In the genomic region with DNA sequence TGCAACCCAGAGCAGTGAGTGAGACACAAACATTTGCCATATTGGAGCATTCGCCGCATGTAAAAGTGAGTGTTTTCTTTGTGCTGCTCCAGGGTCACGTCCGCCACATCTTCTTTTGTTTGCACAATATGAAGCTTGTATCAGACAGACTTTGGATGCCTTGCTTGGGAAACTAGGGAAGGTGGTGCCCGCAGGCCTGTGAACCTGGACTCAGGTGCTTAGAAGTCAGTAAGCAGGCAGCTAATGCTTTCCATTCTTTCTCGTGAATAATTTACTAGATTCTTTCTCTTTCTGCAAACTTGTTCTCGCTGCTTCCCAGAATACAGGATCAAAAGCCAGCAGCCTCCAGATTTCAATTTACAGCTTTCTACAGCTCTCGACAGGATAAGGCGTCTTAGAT, we compare ENCODE assay signal across 28 mouse cellular contexts. TPM values are rescaled to one million over a fixed set of nuclear protein-coding genes. Genes with fewer than 3 reads are reported as not detected.
DNase-seq lines count a peak whose midpoint lies in the region; ATAC-seq and TF ChIP-seq lines count a peak whose summit lies in the region.
"Had no signal": no experiment of that assay in that cellular context is flagged by ENCODE, and none has a peak within 500 bp of the region (broad histone marks: within the 10 kb centered on the region; RNA-seq: fewer than 3 reads in every experiment).

No protein-coding gene starts in this region.

- 57% methylated on average over 9 of the region's 9 CpGs for WGBS in intestine, embryonic 15.5 days
- 42% methylated on average over 9 of the region's 9 CpGs for WGBS in intestine, postnatal 0 days
- WGBS in liver, postnatal 0 days (ENCODE audit: insufficient replicate concordance): 59% methylated on average over 9 of the region's 9 CpGs
- WGBS in liver, embryonic 11.5 days: 77% methylated on average over 9 of the region's 9 CpGs
- WGBS in kidney, embryonic 15.5 days: 74% methylated on average over 9 of the region's 9 CpGs

- no peaks in the 10 kb centered on the region for H3K9me3 ChIP-seq in intestine, embryonic 15.5 days
- no peaks in the 10 kb centered on the region for H3K9me3 ChIP-seq in intestine, postnatal 0 days (ENCODE audit: control insufficient read depth)
- H3K9me3 ChIP-seq in liver, postnatal 0 days (ENCODE audit: low read length): no peaks in the 10 kb centered on the region
- H3K9me3 ChIP-seq in liver, embryonic 11.5 days (ENCODE audit: control insufficient read depth, low read length): no peaks in the 10 kb centered on the region
- no peaks in the 10 kb centered on the region for H3K9me3 ChIP-seq in kidney, embryonic 15.5 days (replicated peaks)
- H3K9me3 ChIP-seq: embryonic facial prominence, embryonic 13.5 days; forebrain, embryonic 10.5 days; G1E; hindbrain, embryonic 10.5 days; limb, embryonic 13.5 days; liver, embryonic 15.5 days; stomach, embryonic 15.5 days had no signal

- no peaks in the 10 kb centered on the region for H3K27me3 ChIP-seq in intestine, embryonic 15.5 days (replicated peaks)
- no peaks in the 10 kb centered on the region for H3K27me3 ChIP-seq in intestine, postnatal 0 days (replicated peaks; ENCODE audit: control insufficient read depth, insufficient read depth, low read length)
- no peaks in the 10 kb centered on the region for H3K27me3 ChIP-seq in liver, postnatal 0 days (ENCODE audit: insufficient read depth, low read length)
- no peaks in the 10 kb centered on the region for H3K27me3 ChIP-seq in liver, embryonic 11.5 days (replicated peaks; ENCODE audit: control insufficient read depth, insufficient read depth, low read length)
- H3K27me3 ChIP-seq in kidney, embryonic 15.5 days: no peaks in the 10 kb centered on the region
- H3K27me3 ChIP-seq: embryonic facial prominence, embryonic 13.5 days; limb, embryonic 13.5 days; liver, embryonic 15.5 days; stomach, embryonic 15.5 days had no signal

- H3K4me3 ChIP-seq in intestine, embryonic 15.5 days (replicated peaks): no peak overlapping the region
- H3K4me3 ChIP-seq in intestine, postnatal 0 days (ENCODE audit: low read depth, low read length): no peak overlapping the region
- H3K4me3 ChIP-seq in liver, postnatal 0 days (ENCODE audit: low read depth, low read length): no peak overlapping the region
- no peak overlapping the region for H3K4me3 ChIP-seq in liver, embryonic 11.5 days (ENCODE audit: low read depth, low read length)
- H3K4me3 ChIP-seq in kidney, embryonic 15.5 days (replicated peaks): no peak overlapping the region
- H3K4me3 ChIP-seq: embryonic facial prominence, embryonic 13.5 days; forebrain, embryonic 10.5 days; hindbrain, embryonic 10.5 days; layer of hippocampus, adult 2 months; left cerebral cortex, adult 2 months; limb, embryonic 13.5 days; liver, embryonic 15.5 days; megakaryocyte, embryonic 14.5 days; stomach, embryonic 15.5 days had no signal

- peak; percentile 67 for ATAC-seq in intestine, embryonic 15.5 days
- no peak for ATAC-seq in intestine, postnatal 0 days
- ATAC-seq in liver, postnatal 0 days: peak; percentile 51; the same call in 1 of the 2 replicates
- no peak for ATAC-seq in liver, embryonic 11.5 days (replicated peaks; ENCODE audit: low FRiP score)
- ATAC-seq in kidney, embryonic 15.5 days (replicated peaks; ENCODE audit: low FRiP score): 0 out of 2 replicates have a peak, but pooled peaks have one; percentile 6
- ATAC-seq: forebrain, embryonic 16.5 days; hindbrain, embryonic 16.5 days had no signal

- TF ChIP-seq EP300 in liver, postnatal 0 days (IDR thresholded peaks at IDR 0.05; ENCODE audit: low read depth): no peak

- TF ChIP-seq CTCF in intestine, postnatal 0 days (IDR thresholded peaks at IDR 0.05; ENCODE audit: low read depth): no peak
- TF ChIP-seq CTCF in liver, postnatal 0 days (IDR thresholded peaks at IDR 0.05; ENCODE audit: low read depth): no peak

- H3K9ac ChIP-seq in intestine, embryonic 15.5 days: no peak overlapping the region
- H3K9ac ChIP-seq in intestine, postnatal 0 days (ENCODE audit: low read depth, low read length): no peak overlapping the region
- H3K9ac ChIP-seq in liver, postnatal 0 days (replicated peaks): no peak overlapping the region
- H3K9ac ChIP-seq in liver, embryonic 11.5 days (ENCODE audit: low read depth, low read length): no peak overlapping the region
- no peak overlapping the region for H3K9ac ChIP-seq in kidney, embryonic 15.5 days
- H3K9ac ChIP-seq: embryonic facial prominence, embryonic 13.5 days; limb, embryonic 13.5 days; liver, embryonic 15.5 days; stomach, embryonic 15.5 days had no signal

- H3K36me3 ChIP-seq in intestine, embryonic 15.5 days: no peaks in the 10 kb centered on the region
- H3K36me3 ChIP-seq in intestine, postnatal 0 days (ENCODE audit: control insufficient read depth, insufficient read depth): no peaks in the 10 kb centered on the region
- no peaks in the 10 kb centered on the region for H3K36me3 ChIP-seq in liver, postnatal 0 days (replicated peaks; ENCODE audit: insufficient read depth, low read length)
- H3K36me3 ChIP-seq in liver, embryonic 11.5 days (ENCODE audit: control insufficient read depth, insufficient read depth, low read length): no peaks in the 10 kb centered on the region
- no peaks in the 10 kb centered on the region for H3K36me3 ChIP-seq in kidney, embryonic 15.5 days
- H3K36me3 ChIP-seq: embryonic facial prominence, embryonic 13.5 days; forebrain, embryonic 10.5 days; G1E; hindbrain, embryonic 10.5 days; limb, embryonic 13.5 days; liver, embryonic 15.5 days; stomach, embryonic 15.5 days had no signal

- no peak overlapping the region for H3K4me2 ChIP-seq in intestine, embryonic 15.5 days (replicated peaks)
- H3K4me2 ChIP-seq in intestine, postnatal 0 days (replicated peaks; ENCODE audit: low read depth): no peak overlapping the region
- H3K4me2 ChIP-seq in liver, postnatal 0 days (ENCODE audit: low read depth, low read length): no peak overlapping the region; the same call in 1 of the 2 replicates
- H3K4me2 ChIP-seq in liver, embryonic 11.5 days: no peak overlapping the region
- no peak overlapping the region for H3K4me2 ChIP-seq in kidney, embryonic 15.5 days
- H3K4me2 ChIP-seq: embryonic facial prominence, embryonic 13.5 days; limb, embryonic 13.5 days; liver, embryonic 15.5 days; stomach, embryonic 15.5 days had no signal

- DNase-seq in liver, postnatal 0 days: no peak
- DNase-seq in liver, embryonic 11.5 days (ENCODE audit: low spot score): no peak
- peak; percentile 53 to 65 for DNase-seq in kidney, postnatal 36 days
- DNase-seq in layer of hippocampus, adult 18-20 months (ENCODE audit: low spot score in 2 of 2): no peak
- no peak for DNase-seq in adrenal gland, postnatal 4 days (ENCODE audit: low spot score in 2 of 2)
- DNase-seq: adrenal gland, adult 8-10 months; cerebellum, adult 11 months; cerebellum, adult 9-10 months; cerebellum, postnatal 36 days; heart, postnatal 14 days; lung, postnatal 36 days; midbrain, embryonic 14.5 days; right cerebral cortex, postnatal 25 days had no signal

- H3K4me1 ChIP-seq in intestine, embryonic 15.5 days (replicated peaks): no peaks in the 10 kb centered on the region
- no peaks in the 10 kb centered on the region for H3K4me1 ChIP-seq in intestine, postnatal 0 days (replicated peaks; ENCODE audit: control insufficient read depth, insufficient read depth, low read length)
- 0 out of 2 replicates have a peak, but pooled peaks cover 4% of the 10 kb centered on the region for H3K4me1 ChIP-seq in liver, postnatal 0 days (ENCODE audit: insufficient read depth)
- no peaks in the 10 kb centered on the region for H3K4me1 ChIP-seq in liver, embryonic 11.5 days (replicated peaks; ENCODE audit: control insufficient read depth, insufficient read depth, low read length)
- H3K4me1 ChIP-seq in kidney, embryonic 15.5 days: no peaks in the 10 kb centered on the region
- H3K4me1 ChIP-seq: embryonic facial prominence, embryonic 13.5 days; forebrain, embryonic 10.5 days; hindbrain, embryonic 10.5 days; limb, embryonic 13.5 days; liver, embryonic 15.5 days; megakaryocyte, embryonic 14.5 days; stomach, embryonic 15.5 days had no signal

- H3K27ac ChIP-seq in intestine, embryonic 15.5 days: no peak overlapping the region
- no peak overlapping the region for H3K27ac ChIP-seq in intestine, postnatal 0 days (ENCODE audit: low read depth, low read length)
- 0 out of 2 replicates have a peak overlapping the region, but pooled peaks have one; percentile 44 for H3K27ac ChIP-seq in liver, postnatal 0 days (ENCODE audit: low read depth)
- no peak overlapping the region for H3K27ac ChIP-seq in liver, embryonic 11.5 days (ENCODE audit: low read depth, low read length)
- H3K27ac ChIP-seq in kidney, embryonic 15.5 days: peak overlapping the region; percentile 45; the same call in 1 of the 2 replicates
- H3K27ac ChIP-seq: embryonic facial prominence, embryonic 13.5 days; forebrain, embryonic 10.5 days; hindbrain, embryonic 10.5 days; layer of hippocampus, adult 2 months; left cerebral cortex, adult 2 months; limb, embryonic 13.5 days; liver, embryonic 15.5 days; stomach, embryonic 15.5 days had no signal

RNA-seq across cellular contexts. Expression of a gene that starts 11.5 kb away (rescaled TPM):
- polyA plus RNA-seq in intestine, embryonic 15.5 days (2015; fragmentation: Nextera tagmentation; extraction: Ambion mirVana): 4.7 and 5.7 TPM in 2 replicates
- polyA plus RNA-seq in intestine, postnatal 0 days (2015; fragmentation: Nextera tagmentation; extraction: Ambion mirVana): 4.6 and 5.3 TPM in 2 replicates
- polyA plus RNA-seq in liver, postnatal 0 days (2015; fragmentation: Nextera tagmentation; extraction: Ambion mirVana): 7.1 and 8.6 TPM in 2 replicates
- polyA plus RNA-seq in liver, embryonic 11.5 days (2014; fragmentation: Nextera tagmentation; extraction: Ambion mirVana): 5.4 and 6.2 TPM in 2 replicates
- polyA plus RNA-seq in kidney, embryonic 15.5 days (2015; fragmentation: Nextera tagmentation; extraction: Ambion mirVana): 3.9 and 4.8 TPM in 2 replicates
- total RNA-seq in layer of hippocampus, adult 18-20 months (2021): 10 to 100 TPM; 17.4 to 17.5 TPM
- total RNA-seq in adrenal gland, postnatal 4 days (2021): 10 to 100 TPM; 15.0 to 16.5 TPM

Comparison
In these comparisons a context has a peak if more than half of its experiments do, and no peak if none do; other contexts are left out.
1. ATAC-seq: peak in intestine, embryonic 15.5 days (single experiment), liver, postnatal 0 days (single experiment) and kidney, embryonic 15.5 days (single experiment); none in intestine, postnatal 0 days (single experiment) and liver, embryonic 11.5 days (single experiment).
2. H3K27ac ChIP-seq: peak in liver, postnatal 0 days (single experiment) and kidney, embryonic 15.5 days (single experiment); none in intestine, embryonic 15.5 days (single experiment), intestine, postnatal 0 days (single experiment) and liver, embryonic 11.5 days (single experiment).
3. DNase-seq: peak in kidney, postnatal 36 days (2 of 2); none in liver, postnatal 0 days (single experiment), liver, embryonic 11.5 days (single experiment), layer of hippocampus, adult 18-20 months (0 of 2) and adrenal gland, postnatal 4 days (0 of 2).